16 mouse cellular contexts compared by ENCODE assay signal in genomic region chr12:33273668-33274067, GRCm38 (mm10).
DNase-seq lines count a peak whose midpoint lies in the region; ATAC-seq lines count a peak whose summit lies in the region.
"Had no signal": no experiment of that assay in that cellular context is flagged by ENCODE, and none has a peak within 500 bp of the region (broad histone marks: within the 10 kb centered on the region; RNA-seq: fewer than 3 reads in every experiment).

No protein-coding gene starts in this region.

- peak; percentile 66 for ATAC-seq in frontal cortex, adult (ENCODE audit: low TSS enrichment)
- ATAC-seq: hindbrain, postnatal 0 days; intestine, embryonic 15.5 days had no signal

- DNase-seq in frontal cortex, postnatal 14 days (ENCODE audit: low spot score in 2 of 2) = no peak
- DNase-seq in right cerebral cortex, adult 18-20 months = peak; percentile 53
- DNase-seq in right cerebral cortex, postnatal 25 days = no peak
- DNase-seq in ZHBTc4 (ENCODE audit: low read depth, low spot score) = peak; percentile 37
- peak; percentile 43 for DNase-seq in telencephalon, adult 2 months (ENCODE audit: low read depth, low spot score)
- no peak for DNase-seq in ovary, postnatal 36 days (ENCODE audit: low spot score)
- DNase-seq in cerebellum, postnatal 36 days = no peak
- DNase-seq: adrenal gland, postnatal 10 days; cerebellum, adult 11-12 months; cerebellum, adult 9-11 months; gastrocnemius, adult 2 months; gastrocnemius, postnatal 25 days; heart, postnatal 36 days had no signal

Comparison
In these comparisons a context has a peak if more than half of its experiments do, and no peak if none do; other contexts are left out.
1. DNase-seq: peak in right cerebral cortex, adult 18-20 months (single experiment), ZHBTc4 (single experiment) and telencephalon, adult 2 months (single experiment); none in frontal cortex, postnatal 14 days (0 of 2), right cerebral cortex, postnatal 25 days (single experiment), ovary, postnatal 36 days (single experiment) and cerebellum, postnatal 36 days (0 of 2).